Mouse (Mus musculus): ENCODE measurements around the gene Myof.

The Myof gene

GRCm38 (mm10) chr19:38043281-38043981 is at the start of gene Myof:
Myof (minus strand) TSS chr19:38043577.
- DNase-seq, result peak in 1 of 2 experiments; percentile 14

DNA sequence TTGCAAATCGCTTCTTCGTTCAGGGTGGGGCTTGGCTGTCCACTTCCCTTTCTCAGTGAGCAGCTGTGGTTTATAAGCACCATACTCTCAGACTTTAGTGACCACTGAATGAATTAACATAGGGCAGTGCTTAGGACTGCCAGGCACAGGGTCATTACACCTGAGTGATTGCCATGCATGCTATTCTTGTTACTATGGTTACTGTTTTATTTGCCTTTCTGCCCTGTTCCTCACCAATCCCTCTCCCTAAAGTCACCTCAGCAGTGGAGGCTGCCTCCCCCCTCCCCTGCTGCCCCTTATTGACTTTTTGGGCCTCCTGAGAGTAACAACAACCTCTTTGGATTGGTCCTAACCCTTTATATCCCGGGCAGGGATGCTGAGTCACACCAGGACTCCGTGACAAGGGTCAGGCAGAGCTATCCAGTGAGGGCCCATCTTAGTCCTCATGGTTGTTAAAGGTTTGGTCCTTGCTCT is 48.2 kb upstream of the Myof start:
- DNase-seq, result no peak

DNA sequence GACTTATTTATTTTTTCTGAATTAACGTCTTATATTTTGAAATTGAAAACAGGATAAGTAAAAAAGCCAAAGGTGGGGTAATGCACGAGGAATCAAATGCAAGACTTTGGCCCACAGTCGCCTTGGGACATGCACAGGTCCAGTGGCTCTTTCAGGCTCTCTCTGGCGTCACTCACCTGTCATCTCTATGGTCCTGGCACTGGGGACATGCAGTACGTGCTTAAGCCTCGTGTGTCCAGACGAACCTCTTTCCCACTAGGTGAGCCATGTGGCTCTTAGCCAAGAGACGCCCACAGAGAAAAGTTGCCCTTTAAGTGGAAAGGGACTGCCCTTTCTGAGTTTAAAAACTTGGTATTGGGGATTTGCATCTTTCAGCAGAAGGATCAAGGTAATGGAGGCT is 46.0 kb upstream of the Myof start:
- DNase-seq, result no peak

GRCm38 (mm10) chr19:38086948-38087551 is 43.7 kb upstream of the Myof start:
- no peak for DNase-seq

GRCm38 (mm10) chr19:38085841-38086240 is 42.5 kb upstream of the Myof start:
- no peak for DNase-seq

- DNase-seq, result no peak
Measured at GRCm38 (mm10) chr19:38082931-38083525, 39.7 kb upstream of the Myof start.

- DNase-seq, result no peak
Measured at GRCm38 (mm10) chr19:38081361-38081760, 38.0 kb upstream of the Myof start.

DNA sequence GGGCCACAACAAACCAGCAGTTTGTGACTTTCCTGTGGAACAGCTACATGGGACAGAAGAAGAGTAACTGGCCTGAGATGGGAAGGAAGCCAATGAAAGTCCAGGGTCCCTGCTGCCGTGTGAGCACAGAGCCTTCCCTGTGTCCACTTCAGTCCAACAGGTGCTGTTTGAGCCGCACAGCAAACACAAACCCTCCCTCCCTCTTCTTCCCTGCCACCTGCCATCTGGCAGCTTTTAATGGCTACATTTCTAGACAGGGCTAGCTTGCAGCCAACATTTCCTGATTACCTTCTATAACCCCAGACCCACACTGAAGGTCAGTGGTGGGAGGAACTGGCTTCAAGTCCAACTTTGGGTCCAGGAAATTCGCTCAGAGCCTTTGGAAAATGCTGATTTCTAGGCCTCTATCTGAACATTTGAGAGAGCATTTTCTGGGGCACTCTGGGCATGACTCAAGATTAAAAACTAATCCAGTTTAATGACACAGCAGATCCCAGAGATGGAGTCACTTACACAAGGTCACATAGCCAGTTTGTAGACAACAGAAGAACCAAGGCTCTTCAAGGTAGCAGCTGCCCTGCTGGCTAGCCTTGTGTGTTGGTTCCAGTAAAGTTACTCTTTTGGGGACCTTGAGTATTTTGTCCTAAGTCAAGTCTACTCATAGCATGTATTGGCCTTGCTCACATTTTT is 34.6 kb upstream of the Myof start:
- DNase-seq, result peak; percentile 6 to 16

DNA sequence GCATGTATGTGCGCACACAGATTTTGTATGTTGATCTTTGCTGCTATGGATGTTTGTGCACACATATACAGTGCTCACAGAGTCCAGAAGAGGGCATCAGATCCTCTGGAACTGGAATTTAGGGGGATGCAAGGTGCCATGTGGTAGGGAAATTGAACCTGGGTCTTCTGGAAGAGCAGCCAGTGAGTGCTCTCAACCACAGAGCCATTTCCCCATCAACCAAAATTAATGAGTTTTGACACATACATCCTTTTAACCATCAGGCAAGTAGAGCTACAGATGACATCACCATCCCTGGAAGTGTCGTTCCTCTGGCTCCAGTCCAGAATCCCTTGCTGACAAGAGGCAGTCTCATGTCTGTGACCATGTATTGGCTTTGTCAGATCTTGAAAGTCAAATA is 32.9 kb upstream of the Myof start:
- no peak for DNase-seq

GRCm38 (mm10) chr19:38075051-38075450 is 31.7 kb upstream of the Myof start:
- no peak for DNase-seq

DNA sequence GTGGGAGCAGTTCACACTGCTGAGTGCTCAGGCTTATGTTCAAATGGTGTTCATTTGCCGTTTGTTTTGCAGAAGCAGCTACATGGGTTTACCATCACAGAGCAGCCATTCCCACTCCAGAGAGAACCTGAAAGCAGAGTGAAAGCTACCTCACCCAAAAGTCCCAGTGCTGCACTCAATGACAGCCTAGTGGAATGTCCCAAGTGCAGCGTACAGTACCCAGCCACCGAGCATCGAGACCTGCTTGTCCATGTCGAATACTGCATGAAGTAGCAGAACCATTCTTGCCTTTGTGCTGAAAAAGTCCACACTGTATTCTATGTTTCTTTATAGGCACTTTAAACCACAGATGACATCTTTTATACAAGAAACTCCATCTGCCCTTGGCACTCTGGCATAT is 29.8 kb upstream of the Myof start:
- DNase-seq, result no peak

- no peak for DNase-seq
Measured at GRCm38 (mm10) chr19:38064051-38064450, 20.7 kb upstream of the Myof start.

GRCm38 (mm10) chr19:38063201-38063600 is 19.8 kb upstream of the Myof start:
- DNase-seq, result no peak

DNA sequence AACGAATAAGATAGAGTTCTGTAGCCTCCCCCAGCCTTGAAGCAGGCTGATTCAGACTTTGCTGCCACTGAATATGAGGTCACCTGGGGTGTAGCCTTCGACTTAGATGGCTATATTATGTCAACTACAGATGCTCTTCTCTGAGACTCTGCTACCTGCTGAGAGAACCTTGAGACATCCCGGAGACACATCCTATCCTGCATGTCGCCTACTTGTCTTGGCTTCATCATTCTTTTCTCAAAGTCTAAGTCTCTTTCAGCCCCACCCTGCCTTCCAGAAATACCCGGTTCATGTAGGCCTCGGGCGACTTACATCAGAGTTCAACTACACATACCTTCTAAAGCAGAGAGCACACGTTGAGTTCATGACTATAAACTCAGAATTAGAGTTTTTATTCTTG is 13.6 kb upstream of the Myof start:
- DNase-seq, result no peak

DNA sequence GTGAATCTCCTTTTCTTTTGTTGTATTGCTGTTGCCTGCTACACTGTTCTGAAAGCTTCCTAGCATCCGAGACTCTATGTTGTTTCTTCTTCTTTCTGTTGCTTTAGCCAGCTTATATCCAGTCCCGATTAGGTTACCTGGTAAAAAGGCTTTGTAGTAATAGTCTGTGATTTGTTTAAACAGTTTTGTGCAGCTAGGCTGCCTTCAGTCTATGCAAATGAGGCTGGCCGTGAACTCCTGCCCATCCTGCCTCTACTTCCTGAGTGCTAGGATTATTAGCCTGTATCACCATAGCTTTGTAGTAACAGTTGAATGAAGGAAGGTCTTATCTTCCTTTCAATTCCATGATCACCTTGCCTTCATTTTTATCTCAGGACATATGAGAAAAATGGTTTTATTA is 12.9 kb upstream of the Myof start:
- DNase-seq, result no peak

- no peak for DNase-seq
Measured at GRCm38 (mm10) chr19:38055798-38056197, 12.4 kb upstream of the Myof start.

DNA sequence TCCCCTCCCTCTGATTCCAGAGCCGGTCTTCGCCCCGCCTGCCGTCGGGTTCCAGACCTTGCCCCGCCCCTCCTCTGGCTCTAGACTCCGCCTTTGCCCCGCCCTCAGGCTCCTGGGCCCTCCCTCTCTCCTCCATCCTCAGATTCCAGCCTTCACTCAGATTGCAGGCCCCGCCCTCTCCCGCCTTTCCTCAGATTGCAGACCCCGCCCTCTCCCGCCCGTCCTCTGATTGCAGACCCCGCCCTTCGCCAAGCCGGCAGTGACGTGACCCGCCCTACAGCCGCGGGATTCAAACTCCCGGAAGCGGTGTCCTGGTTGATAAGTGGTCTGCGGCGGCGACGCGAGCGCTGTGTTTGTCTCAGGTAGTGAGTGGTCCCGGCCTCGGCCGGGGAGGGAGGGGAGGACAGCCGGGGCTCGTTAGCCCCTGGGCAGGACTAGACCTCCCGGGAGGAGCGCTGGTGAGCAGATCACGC is 11.4 kb upstream of the Myof start, which contains the start of gene Cep55:
Cep55 (plus strand) TSS at position 292 of the 473 bp plus-strand sequence.
- peak; percentile 94 to 98 for DNase-seq

- DNase-seq, result peak in 1 of 2 experiments; percentile 80
Measured at GRCm38 (mm10) chr19:38054149-38054719, 10.9 kb upstream of the Myof start.

DNA sequence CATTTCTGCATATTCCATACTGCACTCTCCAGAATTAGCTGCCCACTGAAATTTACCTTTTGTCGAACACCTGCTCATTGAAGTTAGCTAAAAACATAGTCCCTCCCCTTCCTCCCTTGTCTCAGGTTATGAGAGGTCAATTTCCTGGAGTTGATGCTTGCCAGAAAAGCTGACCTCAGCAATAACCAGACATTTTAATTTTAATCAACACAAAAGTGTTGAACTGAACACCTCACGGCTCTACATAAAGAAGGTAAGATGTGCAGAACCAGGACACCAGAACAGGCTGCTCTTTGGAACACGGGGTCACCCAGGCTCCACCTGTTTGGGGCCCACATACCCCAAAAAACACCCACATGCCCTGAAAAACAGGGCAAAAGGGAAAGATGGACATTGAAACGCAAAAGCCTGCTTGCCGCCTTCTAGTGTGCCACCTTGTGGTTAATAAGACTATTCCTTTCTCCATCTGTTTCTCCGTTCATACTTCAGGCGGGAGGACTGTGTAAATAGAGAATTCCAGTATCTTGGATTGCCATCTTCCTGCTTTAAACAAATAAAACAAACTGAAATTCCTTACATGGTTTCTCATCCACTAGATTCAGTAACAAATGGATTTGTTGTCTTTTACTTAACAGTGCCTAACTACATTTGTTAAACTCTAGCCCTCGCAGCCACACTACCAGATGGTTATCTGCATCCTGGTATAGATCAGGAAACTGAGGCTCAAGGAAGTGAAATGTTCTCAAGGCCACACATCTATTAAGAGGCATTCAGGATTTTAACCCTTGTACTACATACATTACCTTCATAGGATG is 10.1 kb upstream of the Myof start:
- DNase-seq, result peak; percentile 26 to 35

- DNase-seq, result no peak
Measured at GRCm38 (mm10) chr19:38049686-38050085, 6.3 kb upstream of the Myof start.

GRCm38 (mm10) chr19:38045198-38045597 is 1.8 kb upstream of the Myof start:
- DNase-seq, result no peak

- peak in 1 of 2 experiments; percentile 6 for DNase-seq
Measured at GRCm38 (mm10) chr19:38042261-38042722, 1.1 kb downstream of the Myof start.
